Mouse (Mus musculus) central nervous system, embryonic 18 days (tissue): Measurements from ENCODE around the gene Hhatl. TPM values are rescaled to one million over a fixed set of nuclear protein-coding genes. Genes with fewer than 3 reads are reported as not detected.

Experiments
- polyA plus RNA-seq: library from polyadenylated mRNA; depleted of rRNA; stranded (reverse); fragments of >200 nt; gene quantifications from 2 replicates; pipeline ENCODE4 v1.2.3, GENCODE M21; 2012; rRNA removed

Hhatl gene
- 0.65 and 1.3 TPM in 2 replicates for polyA plus RNA-seq

DNA sequence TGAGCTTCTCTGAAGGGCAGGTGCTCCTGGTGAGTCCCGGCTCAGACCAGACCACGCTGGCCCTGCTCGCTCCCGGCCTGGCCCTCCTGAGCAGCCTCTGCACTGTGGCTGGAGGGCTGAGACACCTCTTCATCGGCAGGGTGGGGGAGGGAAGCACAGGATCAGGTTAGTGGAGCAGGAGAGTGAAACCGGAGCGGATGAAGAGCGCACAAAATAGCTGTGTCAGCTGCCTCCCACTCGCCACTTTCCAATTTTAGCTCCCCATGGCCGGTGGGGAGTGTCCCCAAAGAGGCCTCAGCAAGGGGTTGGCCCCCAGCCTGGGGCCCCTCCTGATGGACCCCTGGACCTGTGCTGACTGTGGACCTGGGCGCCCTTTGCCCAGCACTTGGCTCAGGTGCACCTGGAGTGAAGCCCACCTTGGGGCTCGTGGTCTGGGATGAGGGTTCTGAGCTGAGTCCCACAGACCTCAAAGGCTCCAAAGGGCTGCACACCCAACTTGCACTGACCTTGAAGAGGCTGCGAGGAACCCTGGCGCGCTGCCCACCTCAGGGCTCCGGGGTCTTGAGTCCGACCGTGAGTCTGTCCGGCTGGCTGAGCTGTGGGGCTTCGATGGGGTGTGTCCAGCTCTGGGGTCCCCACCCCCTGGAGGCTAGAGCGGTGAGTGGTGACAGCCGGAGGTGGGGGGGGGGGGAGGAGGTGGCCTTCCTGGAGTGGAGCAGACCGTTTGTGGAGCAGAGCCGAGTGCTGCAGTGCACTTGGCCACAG lies at the start of gene Hhatl:
Gene Hhatl (minus strand): TSS at position 751 of the 765 bp plus-strand sequence.

GRCm38 (mm10) chr9:121838829-121839621 lies 46.7 kb upstream of the Hhatl start, which contains the start of gene Ccdc13:
Ccdc13 (minus strand) TSS chr9:121839461.

GRCm38 (mm10) chr9:121777484-121778065 lies 14.7 kb downstream of the Hhatl start, which contains the start of gene Klhl40:
Klhl40 (plus strand) TSS chr9:121777607.

GRCm38 (mm10) chr9:121759091-121760081 lies 32.9 kb downstream of the Hhatl start, which contains the start of gene Zfp651:
Zfp651 (plus strand) TSS chr9:121759330.

Other genes with a start within 250 kb of the Hhatl start
- 0.08 and 0.14 TPM in 2 replicates for gene Lyzl4, start 150.4 kb downstream of the Hhatl start, polyA plus RNA-seq
- 0.51 and 0.56 TPM in 2 replicates for gene Vipr1, start 149.8 kb downstream of the Hhatl start, polyA plus RNA-seq
- gene Sec22c, start 87.0 kb downstream of the Hhatl start, polyA plus RNA-seq = 23.0 and 24.0 TPM in 2 replicates
- gene Ss18l2, start 82.2 kb downstream of the Hhatl start, polyA plus RNA-seq = 99.7 and 107 TPM in 2 replicates
- 176 and 180 TPM in 2 replicates for gene Nktr, start 73.3 kb downstream of the Hhatl start, polyA plus RNA-seq
- gene Zfp651, start 33.2 kb downstream of the Hhatl start, polyA plus RNA-seq = 54.6 and 55.1 TPM in 2 replicates
- 1.00 and 1.9 TPM in 2 replicates for gene Klhl40, start 14.9 kb downstream of the Hhatl start, polyA plus RNA-seq
- 3.4 and 4.3 TPM in 2 replicates for gene Ccdc13, start 47.0 kb upstream of the Hhatl start, polyA plus RNA-seq
- 62.5 and 76.6 TPM in 2 replicates for gene Higd1a, start 65.9 kb upstream of the Hhatl start, polyA plus RNA-seq
- gene Ackr2, start 105.8 kb upstream of the Hhatl start, polyA plus RNA-seq = 2.9 and 3.2 TPM in 2 replicates
- not detected in 2 replicates for gene Cyp8b1, start 123.8 kb upstream of the Hhatl start, polyA plus RNA-seq
- 2.3 and 2.7 TPM in 2 replicates for gene Fam198a, start 158.5 kb upstream of the Hhatl start, polyA plus RNA-seq
- gene Pomgnt2, start 204.6 kb upstream of the Hhatl start, polyA plus RNA-seq = 32.2 and 33.1 TPM in 2 replicates